Mouse (Mus musculus) embryonic facial prominence, embryonic 13.5 days (tissue): Measurements from ENCODE around the gene Nudt3. TPM values are rescaled to one million over a fixed set of nuclear protein-coding genes. Genes with fewer than 3 reads are reported as not detected.

Experiments used
- ATAC-seq: fragments of 200-750 bp; cut with Nextera tagmentation; 2 replicates; pipeline ENCODE4 v1.8.0; 2017; ENCODE audit warnings: low read depth; ENCODE audit not compliant: insufficient number of reproducible peaks, insufficient read depth, low FRiP score, low TSS enrichment
- H3K27ac ChIP-seq: fragments of 300-500 bp; sonication (generic); 2 replicates; pipeline ENCODE4 v1.5.1; 2015; ENCODE audit warnings: moderate library complexity, mild to moderate bottlenecking, inconsistent platforms
- H3K27me3 ChIP-seq: fragments of 300-500 bp; sonication (generic); 2 replicates; pipeline ENCODE4 v1.6.1; 2015; ENCODE audit warnings: mild to moderate bottlenecking, inconsistent platforms
- H3K36me3 ChIP-seq: fragments of 300-500 bp; sonication (generic); 2 replicates; pipeline ENCODE4 v1.6.1; 2015; ENCODE audit warnings: mild to moderate bottlenecking, inconsistent platforms
- H3K4me1 ChIP-seq: fragments of 300-500 bp; sonication (generic); 2 replicates; pipeline ENCODE4 v1.6.1; 2015; ENCODE audit warnings: inconsistent platforms
- H3K4me2 ChIP-seq: fragments of 300-500 bp; sonication (generic); 2 replicates; pipeline ENCODE4 v1.6.1; 2015; ENCODE audit warnings: moderate library complexity, mild to moderate bottlenecking, inconsistent platforms
- H3K4me3 ChIP-seq: fragments of 300-500 bp; sonication (generic); 2 replicates; pipeline ENCODE4 v1.5.1; 2015; ENCODE audit warnings: mild to moderate bottlenecking, inconsistent platforms
- H3K9ac ChIP-seq: fragments of 300-500 bp; sonication (generic); 2 replicates; pipeline ENCODE4 v1.6.1; 2015; ENCODE audit warnings: mild to moderate bottlenecking, inconsistent platforms
- H3K9me3 ChIP-seq: fragments of 300-500 bp; sonication (generic); 2 replicates; pipeline ENCODE4 v1.6.1; 2016; ENCODE audit warnings: inconsistent platforms
- WGBS: fragments of 180-500 bp; shearing (Covaris S2); methylation state at CpG from one replicate; pipeline ENCODE4 v1.1.7; 2015; ENCODE audit warnings: mixed read lengths; 5-methylcytosine and 5-hydroxymethylcytosine counted together
- polyA plus RNA-seq: library from polyadenylated mRNA; unstranded; fragments of >200 nt; fragmentation: Nextera tagmentation; extraction: Ambion mirVana; gene quantifications from 2 replicates; pipeline ENCODE4 v1.2.1, GENCODE M21; 2015

Nudt3 gene
- polyA plus RNA-seq, 1 experiment from 2014 or later: 116 TPM

DNA sequence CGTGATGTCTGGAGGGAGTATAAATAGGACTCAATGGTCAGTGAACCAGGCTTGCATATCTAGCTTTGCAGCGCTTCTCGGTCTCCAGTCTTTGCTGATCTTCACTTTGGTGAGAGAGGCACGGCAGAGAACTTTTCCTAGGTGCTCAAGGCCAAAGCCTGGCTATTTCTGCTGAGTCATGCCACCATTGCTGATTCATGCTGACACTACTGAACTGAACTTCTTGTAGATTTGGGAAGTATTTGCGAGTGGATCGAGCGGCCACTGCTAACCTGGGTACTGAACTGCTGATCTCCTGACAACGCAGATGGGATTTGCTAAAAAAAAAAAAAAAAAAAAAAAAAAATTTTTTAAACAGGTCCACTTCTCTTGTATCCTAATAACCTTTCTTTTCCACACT lies 91.2 kb downstream of the Nudt3 start:
- H3K4me2 ChIP-seq: no peak overlapping the region
- no peaks in the 10 kb centered on the region for H3K9me3 ChIP-seq
- no peak overlapping the region for H3K27ac ChIP-seq
- WGBS: 89% methylated on average over 8 of the region's 8 CpGs
- H3K4me3 ChIP-seq: no peak overlapping the region
- H3K27me3 ChIP-seq: no peaks in the 10 kb centered on the region
- peaks cover 3% of the 10 kb centered on the region; the same call in 1 of the 2 replicates for H3K4me1 ChIP-seq
- H3K9ac ChIP-seq: no peak overlapping the region
- ATAC-seq: no peak
- H3K36me3 ChIP-seq: no peaks in the 10 kb centered on the region

Other genes with a start within 250 kb of the Nudt3 start
- 0.25 and 0.38 TPM in 2 replicates for gene Grm4, start 102.1 kb downstream of the Nudt3 start, polyA plus RNA-seq
- gene Hmga1, start 67.0 kb downstream of the Nudt3 start, polyA plus RNA-seq: 227 and 258 TPM in 2 replicates
- 21.2 and 21.4 TPM in 2 replicates for gene AI413582, start 57.7 kb downstream of the Nudt3 start, polyA plus RNA-seq
- not detected in 2 replicates for gene RPS10-NUDT3, start 11.7 kb upstream of the Nudt3 start, polyA plus RNA-seq
- gene Rps10, start 13.2 kb upstream of the Nudt3 start, polyA plus RNA-seq: 1,114 and 1,137 TPM in 2 replicates
- 5.4 and 7.2 TPM in 2 replicates for gene Pacsin1, start 32.0 kb upstream of the Nudt3 start, polyA plus RNA-seq
- 0.28 TPM in 1 of 2 replicates, not detected in the other for gene Spdef, start 105.5 kb upstream of the Nudt3 start, polyA plus RNA-seq
- 18.3 and 20.2 TPM in 2 replicates for gene D17Wsu92e, start 197.2 kb upstream of the Nudt3 start, polyA plus RNA-seq
- gene Snrpc, start 214.7 kb upstream of the Nudt3 start, polyA plus RNA-seq: 326 and 362 TPM in 2 replicates
- gene Uhrf1bp1, start 232.9 kb upstream of the Nudt3 start, polyA plus RNA-seq: 6.5 and 7.1 TPM in 2 replicates